Mouse (Mus musculus) G1E (cell line): Measurements from ENCODE around the gene Arfgap2.

Experiments used
- CTCF ChIP-seq: IDR thresholded peaks from 2 replicates; pipeline ENCODE4 v1.5.1; 2012; ENCODE audit warnings: low read depth, low read length, inconsistent platforms, mixed read lengths
- GATA1 ChIP-seq: IDR thresholded peaks from 2 replicates; pipeline ENCODE4 v1.6.1; 2012; ENCODE audit warnings: borderline replicate concordance, low read length, inconsistent platforms, mixed read lengths
- TAL1 ChIP-seq: conservative IDR thresholded peaks from 2 replicates; pipeline ENCODE4 v1.6.1; 2012; ENCODE audit warnings: low read depth, low read length, inconsistent platforms, mixed read lengths

- TF ChIP-seq CTCF (no peak), GATA1 (no peak), TAL1 (no peak)
Observed at GRCm38 (mm10) chr2:91283972-91284371, 19.2 kb downstream of the Arfgap2 start.
